Mouse (Mus musculus) hindbrain, embryonic 10.5 days (tissue): ENCODE data around the gene Zfp54. TPM values are rescaled to one million over a fixed set of nuclear protein-coding genes. Genes with fewer than 3 reads are reported as not detected.
"Not testable (repeated sequence)": the region's sequence is repeated elsewhere in the genome, so short reads cannot be mapped to it uniquely, and the experiment has no call there.

Experiments used
- DNase-seq: peaks from one replicate; pipeline ENCODE4 v3.0.0-alpha.2; 2017; ENCODE audit warnings: low spot score
- H3K27ac ChIP-seq: fragments of 300-500 bp; sonication (generic); 2 replicates; pipeline ENCODE4 v1.5.1; 2016; ENCODE audit warnings: mild to moderate bottlenecking, moderate library complexity
- H3K27me3 ChIP-seq: fragments of 300-500 bp; sonication (generic); 2 replicates; pipeline ENCODE4 v1.6.1; 2016; ENCODE audit warnings: mild to moderate bottlenecking; ENCODE audit not compliant: poor library complexity, insufficient read depth, severe bottlenecking
- H3K36me3 ChIP-seq: fragments of 300-500 bp; sonication (generic); 2 replicates; pipeline ENCODE4 v1.6.1; 2016; ENCODE audit warnings: mild to moderate bottlenecking, moderate library complexity
- H3K4me1 ChIP-seq: fragments of 300-500 bp; sonication (generic); replicated peaks from 2 replicates; pipeline ENCODE4 v1.6.1; 2016; ENCODE audit warnings: mild to moderate bottlenecking
- H3K4me3 ChIP-seq: fragments of 300-500 bp; sonication (generic); 2 replicates; pipeline ENCODE4 v1.5.1; 2016; ENCODE audit warnings: mild to moderate bottlenecking, moderate library complexity
- H3K9me3 ChIP-seq: fragments of 300-500 bp; sonication (generic); 2 replicates; pipeline ENCODE4 v1.6.1; 2016; ENCODE audit warnings: mild to moderate bottlenecking, moderate library complexity
- WGBS: fragments of 180-500 bp; shearing (Covaris S2); methylation state at CpG from one replicate; pipeline ENCODE4 v1.1.7; 2016; 5-methylcytosine and 5-hydroxymethylcytosine counted together
- polyA plus RNA-seq: library from polyadenylated mRNA; unstranded; fragments of >200 nt; fragmentation: Nextera tagmentation; extraction: Ambion mirVana; gene quantifications from 2 replicates; pipeline ENCODE4 v1.2.1, GENCODE M21; 2016

Gene Zfp54
- polyA plus RNA-seq, result 2.3 and 3.8 TPM in 2 replicates

GRCm38 (mm10) chr17:21422664-21423599 is at the start of gene Zfp54:
TSS of gene Zfp54 (plus strand) at chr17:21423227.
- Histone ChIP-seq H3K4me3 (peak within 1 kb of the TSS; percentile 63), H3K27ac (peak within 1 kb of the TSS; percentile 80), H3K36me3 (no peaks in the 10 kb centered on the region), H3K27me3 (no peaks in the 10 kb centered on the region), H3K9me3 (no peaks in the 10 kb centered on the region), H3K4me1 (peaks cover 7% of the 10 kb centered on the region)
- WGBS, result under 1% methylated on average over 22 of the region's 22 CpGs
- peak; percentile 62 for DNase-seq

GRCm38 (mm10) chr17:21375311-21375710 is 47.7 kb upstream of the Zfp54 start:
- WGBS, result 71% methylated on average over 1 of the region's 1 CpGs
- Histone ChIP-seq H3K4me1 (peaks cover 1% of the 10 kb centered on the region; the same call in 1 of the 2 replicates), H3K4me3 (no peak overlapping the region), H3K27ac (no peak overlapping the region), H3K36me3 (no peaks in the 10 kb centered on the region), H3K27me3 (no peaks in the 10 kb centered on the region), H3K9me3 (no peaks in the 10 kb centered on the region)
- no peak for DNase-seq

- no peaks in the 10 kb centered on the region for H3K9me3 ChIP-seq
- peak; percentile 75 for DNase-seq
- H3K36me3 ChIP-seq, result no peaks in the 10 kb centered on the region
- WGBS, result 6% methylated on average over 20 of the region's 20 CpGs
- peak within 1 kb of the TSS; percentile 59 for H3K4me3 ChIP-seq
- H3K27ac ChIP-seq, result peak within 1 kb of the TSS; percentile 79
- no peaks in the 10 kb centered on the region for H3K27me3 ChIP-seq
- H3K4me1 ChIP-seq, result peaks cover 6% of the 10 kb centered on the region; the same call in 1 of the 2 replicates
Measured at GRCm38 (mm10) chr17:21383391-21384056, 39.5 kb upstream of the Zfp54 start, which contains the start of gene Zfp677. TSS of gene Zfp677 (plus strand) at chr17:21383748.

GRCm38 (mm10) chr17:21384057-21384411 is 39.0 kb upstream of the Zfp54 start:
- WGBS, result 17% methylated on average over 8 of the region's 8 CpGs
- Histone ChIP-seq H3K36me3 (no peaks in the 10 kb centered on the region), H3K4me3 (peak overlapping the region; percentile 59), H3K27me3 (no peaks in the 10 kb centered on the region), H3K27ac (peak overlapping the region; percentile 79), H3K9me3 (no peaks in the 10 kb centered on the region), H3K4me1 (peaks cover 6% of the 10 kb centered on the region; the same call in 1 of the 2 replicates)
- no peak for DNase-seq

- not testable (repeated sequence) for H3K27ac ChIP-seq, H3K27me3 ChIP-seq, H3K36me3 ChIP-seq, H3K4me1 ChIP-seq, DNase-seq, H3K9me3 ChIP-seq, H3K4me3 ChIP-seq
- 86% methylated on average over 9 of the region's 9 CpGs for WGBS
Measured at GRCm38 (mm10) chr17:21438806-21439400, 15.9 kb downstream of the Zfp54 start.

- Histone ChIP-seq H3K27ac (peak overlapping the region; percentile 87), H3K36me3 (peaks cover 5% of the 10 kb centered on the region; the same call in 1 of the 2 replicates), H3K4me3 (peak overlapping the region; percentile 63), H3K9me3 (no peaks in the 10 kb centered on the region), H3K4me1 (peaks cover 7% of the 10 kb centered on the region), H3K27me3 (no peaks in the 10 kb centered on the region)
- WGBS, result 0% methylated on average over 3 of the region's 3 CpGs
- peak; percentile 56 for DNase-seq
Measured at GRCm38 (mm10) chr17:21449669-21450068, 26.6 kb downstream of the Zfp54 start.

- Histone ChIP-seq H3K4me3 (peak within 1 kb of the TSS; percentile 63), H3K4me1 (peaks cover 7% of the 10 kb centered on the region), H3K27me3 (no peaks in the 10 kb centered on the region), H3K9me3 (no peaks in the 10 kb centered on the region), H3K27ac (peak within 1 kb of the TSS; percentile 87), H3K36me3 (peaks cover 5% of the 10 kb centered on the region; the same call in 1 of the 2 replicates)
- peak; percentile 90 for DNase-seq
- under 1% methylated on average over 26 of the region's 26 CpGs for WGBS
Measured at GRCm38 (mm10) chr17:21450138-21450704, 27.2 kb downstream of the Zfp54 start, which contains the start of gene Zfp51. TSS of gene Zfp51 (plus strand) at chr17:21450374.

- H3K27me3 ChIP-seq, result no peaks in the 10 kb centered on the region
- DNase-seq, result no peak
- no peak overlapping the region for H3K4me3 ChIP-seq
- no peaks in the 10 kb centered on the region for H3K4me1 ChIP-seq
- 88% methylated on average over 5 of the region's 5 CpGs for WGBS
- H3K9me3 ChIP-seq, result no peaks in the 10 kb centered on the region
- no peak overlapping the region for H3K27ac ChIP-seq
- H3K36me3 ChIP-seq, result peaks cover 67% of the 10 kb centered on the region
Measured at GRCm38 (mm10) chr17:21463550-21463949, 40.5 kb downstream of the Zfp54 start.

GRCm38 (mm10) chr17:21472032-21472652 is 49.1 kb downstream of the Zfp54 start:
- Histone ChIP-seq H3K9me3 (no peaks in the 10 kb centered on the region), H3K27ac (no peak overlapping the region), H3K36me3 (no peaks in the 10 kb centered on the region), H3K4me3 (no peak overlapping the region), H3K27me3 (no peaks in the 10 kb centered on the region), H3K4me1 (peaks cover 15% of the 10 kb centered on the region)
- DNase-seq, result no peak
- WGBS, result 81% methylated on average over 3 of the region's 3 CpGs

- WGBS, result 61% methylated on average over 2 of the region's 2 CpGs
- no peak for DNase-seq
- peaks cover 15% of the 10 kb centered on the region for H3K4me1 ChIP-seq
- H3K9me3 ChIP-seq, result no peaks in the 10 kb centered on the region
- H3K27ac ChIP-seq, result no peak overlapping the region
- no peaks in the 10 kb centered on the region for H3K27me3 ChIP-seq
- H3K4me3 ChIP-seq, result 0 out of 2 replicates have a peak overlapping the region, but pooled peaks have one; percentile 4
- H3K36me3 ChIP-seq, result no peaks in the 10 kb centered on the region
Measured at GRCm38 (mm10) chr17:21472653-21473307, 49.8 kb downstream of the Zfp54 start.

- Histone ChIP-seq H3K4me1 (peaks cover 15% of the 10 kb centered on the region), H3K36me3 (no peaks in the 10 kb centered on the region), H3K27ac (0 out of 2 replicates have a peak overlapping the region, but pooled peaks have one; percentile 53), H3K27me3 (no peaks in the 10 kb centered on the region), H3K4me3 (0 out of 2 replicates have a peak overlapping the region, but pooled peaks have one; percentile 4), H3K9me3 (no peaks in the 10 kb centered on the region)
- WGBS, result 26% methylated on average over 14 of the region's 14 CpGs
- peak; percentile 30 for DNase-seq
Measured at GRCm38 (mm10) chr17:21473362-21474190, 50.5 kb downstream of the Zfp54 start.
